Mouse (Mus musculus) liver, embryonic 14.5 days (tissue): ENCODE data around the gene Acvr2b.

Experiments
- CTCF ChIP-seq: IDR thresholded peaks from 2 replicates; pipeline ENCODE4 v1.5.1; 2016; ENCODE audit warnings: antibody characterized with exemption, low read depth, control low read depth
- EP300 ChIP-seq: IDR thresholded peaks from 2 replicates; pipeline ENCODE4 v1.6.1; 2016; ENCODE audit warnings: antibody characterized with exemption, low read depth

- TF ChIP-seq CTCF = no peak
- TF ChIP-seq EP300 = no peak
These were observed 70.5 kb downstream of the Acvr2b start for GRCm38 (mm10) chr9:119472412-119472918.
